Mouse (Mus musculus) liver, embryonic 11.5 days (tissue): ENCODE measurements around the gene Lrrc57. TPM values are rescaled to one million over a fixed set of nuclear protein-coding genes. Genes with fewer than 3 reads are reported as not detected.
"Not testable (repeated sequence)": the region's sequence is repeated elsewhere in the genome, so short reads cannot be mapped to it uniquely, and the experiment has no call there.

Experiments
- ATAC-seq: fragments of 200-750 bp; cut with Nextera tagmentation; replicated peaks from 2 replicates; pipeline ENCODE4 v1.8.0; 2017; ENCODE audit warnings: moderate number of reproducible peaks, mild to moderate bottlenecking, moderate TSS enrichment, moderate library complexity; ENCODE audit not compliant: low FRiP score
- DNase-seq: peaks from one replicate; pipeline ENCODE4 v3.0.0-alpha.2; 2017; ENCODE audit warnings: low spot score
- H3K27ac ChIP-seq: fragments of 300-500 bp; sonication (generic); 2 replicates; pipeline ENCODE4 v1.5.1; 2014; ENCODE audit warnings: mild to moderate bottlenecking, low read depth, low read length, control low read depth
- H3K27me3 ChIP-seq: fragments of 300-500 bp; sonication (generic); replicated peaks from 2 replicates; pipeline ENCODE4 v1.6.1; 2014; ENCODE audit warnings: low read length, mixed read lengths; ENCODE audit not compliant: control insufficient read depth, insufficient read depth
- H3K36me3 ChIP-seq: fragments of 300-500 bp; sonication (generic); 2 replicates; pipeline ENCODE4 v1.6.1; 2014; ENCODE audit warnings: mild to moderate bottlenecking, low read length, moderate library complexity, mixed read lengths; ENCODE audit not compliant: control insufficient read depth, insufficient read depth
- H3K4me1 ChIP-seq: fragments of 300-500 bp; sonication (generic); replicated peaks from 2 replicates; pipeline ENCODE4 v1.6.1; 2014; ENCODE audit warnings: low read length, mixed read lengths; ENCODE audit not compliant: control insufficient read depth, insufficient read depth
- H3K4me2 ChIP-seq: fragments of 300-500 bp; sonication (generic); 2 replicates; pipeline ENCODE4 v1.6.1; 2014; ENCODE audit warnings: mild to moderate bottlenecking, control low read depth, moderate library complexity
- H3K4me3 ChIP-seq: fragments of 300-500 bp; sonication (generic); 2 replicates; pipeline ENCODE4 v1.5.1; 2014; ENCODE audit warnings: low read depth, low read length, control low read depth
- H3K9ac ChIP-seq: fragments of 300-500 bp; sonication (generic); 2 replicates; pipeline ENCODE4 v1.6.1; 2014; ENCODE audit warnings: low read depth, low read length, control low read depth
- H3K9me3 ChIP-seq: fragments of 300-500 bp; sonication (generic); 2 replicates; pipeline ENCODE4 v1.6.1; 2016; ENCODE audit warnings: low read length, inconsistent platforms, mixed read lengths; ENCODE audit not compliant: control insufficient read depth
- WGBS: fragments of 180-500 bp; shearing (Covaris S2); extraction: QIAGEN DNeasy Blood & Tissue Kit; methylation state at CpG from one replicate; pipeline ENCODE4 v1.1.7; 2014; 5-methylcytosine and 5-hydroxymethylcytosine counted together
- polyA plus RNA-seq: library from polyadenylated mRNA; unstranded; fragments of >200 nt; fragmentation: Nextera tagmentation; extraction: Ambion mirVana; gene quantifications from 2 replicates; pipeline ENCODE4 v1.2.1, GENCODE M21; 2014

Lrrc57 gene
- polyA plus RNA-seq, 1 experiment from 2014 or later = 17.2 TPM

- not testable (repeated sequence) for H3K9me3 ChIP-seq
These were observed 44.7 kb downstream of the Lrrc57 start for GRCm38 (mm10) chr2:120564548-120565188.

GRCm38 (mm10) chr2:120563235-120563990 lies 45.9 kb downstream of the Lrrc57 start, which contains the start of gene Zfp106:
Gene Zfp106 (minus strand): TSS chr2:120563843.
- H3K4me1 ChIP-seq = peaks cover 12% of the 10 kb centered on the region

More at GRCm38 (mm10) chr2:120564548-120565188, 44.7 kb downstream of the Lrrc57 start:
- not testable (repeated sequence) for H3K27me3 ChIP-seq, H3K9ac ChIP-seq, H3K4me3 ChIP-seq, DNase-seq, ATAC-seq, H3K36me3 ChIP-seq
- 63% methylated on average over 4 of the region's 4 CpGs for WGBS
- Histone ChIP-seq H3K4me2 (peak overlapping the region; percentile 19; the same call in 1 of the 2 replicates), H3K27ac (peak overlapping the region; percentile 79), H3K4me1 (peaks cover 15% of the 10 kb centered on the region)

GRCm38 (mm10) chr2:120562859-120563234 lies 46.5 kb downstream of the Lrrc57 start:
- 13% methylated on average over 9 of the region's 9 CpGs for WGBS
- H3K4me1 ChIP-seq = peaks cover 12% of the 10 kb centered on the region
- DNase-seq (no peak), ATAC-seq (no peak)
- no peaks in the 10 kb centered on the region for H3K27me3 ChIP-seq
- no peaks in the 10 kb centered on the region for H3K9me3 ChIP-seq
- peak overlapping the region; percentile 91 for H3K4me3 ChIP-seq
- peak overlapping the region; percentile 88 for H3K4me2 ChIP-seq
- no peaks in the 10 kb centered on the region for H3K36me3 ChIP-seq
- H3K9ac ChIP-seq = peak overlapping the region; percentile 97
- peak overlapping the region; percentile 80 for H3K27ac ChIP-seq

More at GRCm38 (mm10) chr2:120563235-120563990, 45.9 kb downstream of the Lrrc57 start, which contains the start of gene Zfp106:
- peak; percentile 77 for ATAC-seq
- Histone ChIP-seq H3K4me2 (peak within 1 kb of the TSS; percentile 88), H3K27ac (peak within 1 kb of the TSS; percentile 80), H3K27me3 (no peaks in the 10 kb centered on the region), H3K9ac (peak within 1 kb of the TSS; percentile 97), H3K9me3 (no peaks in the 10 kb centered on the region), H3K4me3 (peak within 1 kb of the TSS; percentile 91), H3K36me3 (no peaks in the 10 kb centered on the region)
- peak; percentile 81 for DNase-seq
- under 1% methylated on average over 50 of the region's 50 CpGs for WGBS

- no peak for DNase-seq
- peaks cover 12% of the 10 kb centered on the region for H3K4me1 ChIP-seq
These were observed 47.8 kb downstream of the Lrrc57 start for GRCm38 (mm10) chr2:120561524-120561923.

GRCm38 (mm10) chr2:120558813-120559212 lies 50.5 kb downstream of the Lrrc57 start:
- ATAC-seq = no peak
- no peak overlapping the region for H3K4me3 ChIP-seq

More at GRCm38 (mm10) chr2:120561524-120561923, 47.8 kb downstream of the Lrrc57 start:
- Histone ChIP-seq H3K4me2 (peak overlapping the region; percentile 88; the same call in 1 of the 2 replicates), H3K36me3 (no peaks in the 10 kb centered on the region), H3K9me3 (no peaks in the 10 kb centered on the region), H3K27ac (no peak overlapping the region), H3K9ac (no peak overlapping the region), H3K4me3 (no peak overlapping the region), H3K27me3 (no peaks in the 10 kb centered on the region)
- no peak for ATAC-seq
- 80% methylated on average over 1 of the region's 1 CpGs for WGBS

GRCm38 (mm10) chr2:120556868-120557267 lies 52.5 kb downstream of the Lrrc57 start:
- no peak for DNase-seq
- Histone ChIP-seq H3K36me3 (peaks cover 11% of the 10 kb centered on the region; the same call in 1 of the 2 replicates), H3K4me1 (no peaks in the 10 kb centered on the region), H3K9ac (no peak overlapping the region), H3K27me3 (no peaks in the 10 kb centered on the region), H3K4me3 (no peak overlapping the region), H3K9me3 (no peaks in the 10 kb centered on the region), H3K4me2 (no peak overlapping the region), H3K27ac (no peak overlapping the region)
- ATAC-seq = no peak
- 79% methylated on average over 3 of the region's 3 CpGs for WGBS

More at GRCm38 (mm10) chr2:120558813-120559212, 50.5 kb downstream of the Lrrc57 start:
- H3K4me1 ChIP-seq = peaks cover under 1% of the 10 kb centered on the region; the same call in 1 of the 2 replicates
- H3K27me3 ChIP-seq = no peaks in the 10 kb centered on the region
- DNase-seq = no peak
- no peaks in the 10 kb centered on the region for H3K9me3 ChIP-seq
- WGBS = 62% methylated on average over 3 of the region's 3 CpGs
- no peak overlapping the region for H3K4me2 ChIP-seq
- no peak overlapping the region for H3K27ac ChIP-seq
- H3K36me3 ChIP-seq = peaks cover 6% of the 10 kb centered on the region; the same call in 1 of the 2 replicates
- H3K9ac ChIP-seq = no peak overlapping the region

Other genes with a start within 250 kb of the Lrrc57 start
- 7.8 and 8.5 TPM in 2 replicates for gene Ganc, start 205.6 kb downstream of the Lrrc57 start, polyA plus RNA-seq
- 7.1 and 9.2 TPM in 2 replicates for gene Tmem87a, start 205.4 kb downstream of the Lrrc57 start, polyA plus RNA-seq
- 6.3 and 7.5 TPM in 2 replicates for gene Capn3, start 153.5 kb downstream of the Lrrc57 start, polyA plus RNA-seq
- gene Zfp106, start 45.7 kb downstream of the Lrrc57 start, polyA plus RNA-seq = 75.0 and 81.9 TPM in 2 replicates
- gene Snap23, start 41.8 kb downstream of the Lrrc57 start, polyA plus RNA-seq = 74.2 and 76.5 TPM in 2 replicates
- gene Haus2, start 137 bp downstream of the Lrrc57 start, polyA plus RNA-seq = 30.6 and 31.2 TPM in 2 replicates
- gene Stard9, start 19.6 kb upstream of the Lrrc57 start, polyA plus RNA-seq = 3.0 and 3.5 TPM in 2 replicates
- gene Cdan1, start 240.6 kb upstream of the Lrrc57 start, polyA plus RNA-seq = 9.3 and 9.9 TPM in 2 replicates
- 2.5 and 2.9 TPM in 2 replicates for gene Ttbk2, start 241.1 kb upstream of the Lrrc57 start, polyA plus RNA-seq